Mouse (Mus musculus) bone marrow macrophage, adult 2 months (primary cell): ENCODE measurements around the gene E330021D16Rik.

Experiments
- CTCF ChIP-seq: IDR thresholded peaks from 2 replicates; pipeline ENCODE4 v1.5.1; 2012; ENCODE audit warnings: low read depth, mild to moderate bottlenecking, low read length, moderate library complexity
- POLR2A ChIP-seq: IDR thresholded peaks from 2 replicates; pipeline ENCODE4 v1.6.1; 2012; ENCODE audit warnings: mild to moderate bottlenecking, low read depth, low read length, borderline replicate concordance

DNA sequence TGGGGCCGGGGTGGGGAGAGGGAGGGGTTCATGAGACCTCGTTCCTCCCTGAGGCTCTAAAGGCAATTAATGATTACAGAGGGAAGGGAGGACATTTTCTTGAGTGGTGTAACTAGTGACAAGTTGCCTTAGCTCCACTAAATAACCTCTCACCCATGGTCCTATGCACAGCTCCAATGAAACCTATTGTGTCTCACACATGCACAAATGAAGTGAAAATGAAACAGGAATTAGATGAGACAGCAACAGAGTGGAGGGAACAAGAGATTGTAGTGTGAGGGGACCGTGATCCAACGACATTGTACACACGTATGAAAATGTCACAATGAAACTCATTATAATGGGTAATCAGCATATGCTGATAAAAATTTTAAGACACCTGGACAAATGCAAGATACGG lies 35.5 kb upstream of the E330021D16Rik start:
- TF ChIP-seq CTCF (no peak), POLR2A (no peak)
